Mouse (Mus musculus): ENCODE measurements around the gene Mark1. TPM values are rescaled to one million over a fixed set of nuclear protein-coding genes. Genes with fewer than 3 reads are reported as not detected.
A peak's percentile ranks its signal among the peaks of the same experiment; 100 is the strongest.

Gene Mark1
- total RNA-seq, 2 experiments from 2014 or later: 94.4 to 104 TPM

DNA sequence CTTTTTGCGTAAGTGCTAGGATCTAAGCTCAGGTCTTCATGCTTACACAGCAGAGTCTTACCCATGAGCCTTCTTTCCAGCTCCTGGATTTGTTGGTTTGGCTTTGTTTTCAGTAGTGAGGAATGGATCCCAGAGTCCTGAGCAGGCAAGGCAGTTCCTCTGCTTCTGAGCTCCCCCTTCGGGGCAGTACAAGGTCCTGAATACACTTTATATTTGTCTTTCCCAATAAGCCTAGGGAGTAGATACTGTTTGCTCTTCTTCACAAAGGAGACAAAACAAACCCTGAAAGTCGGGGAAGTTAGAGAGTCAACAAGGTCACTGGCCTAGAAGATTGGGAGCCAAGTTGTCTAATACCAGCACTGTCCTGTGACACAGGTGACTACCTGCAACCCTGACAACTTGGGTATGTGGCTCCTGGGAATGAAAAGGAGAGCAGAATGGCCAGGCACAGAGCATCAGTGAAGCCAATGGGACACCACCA lies 131.7 kb downstream of the Mark1 start:
- intact Hi-C loops (cut with DNase I): no loop called here
- DNase-seq (ENCODE audit: low spot score in 2 of 2): no peak

DNA sequence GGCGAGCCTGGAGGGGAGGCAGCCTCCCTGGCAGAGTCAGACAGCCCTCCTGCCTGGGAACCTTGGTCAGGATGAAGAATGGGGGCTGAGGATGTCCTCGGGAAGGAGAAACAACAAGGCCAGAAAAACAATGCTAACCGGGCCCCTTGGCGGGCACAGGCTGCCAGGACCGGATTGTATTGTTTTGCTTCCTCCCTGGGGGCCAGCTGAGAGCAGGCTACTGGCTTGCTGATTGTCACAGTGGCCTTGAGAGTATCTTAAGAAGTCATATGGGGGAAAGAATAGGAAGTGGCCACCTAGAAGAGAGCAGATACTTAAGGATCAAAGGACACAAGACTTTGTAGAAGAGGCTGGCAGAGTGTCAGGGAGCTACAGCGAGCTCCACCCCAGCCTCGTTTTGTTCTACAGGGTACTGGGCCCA lies 135.0 kb downstream of the Mark1 start:
- intact Hi-C loops (cut with DNase I): no loop called here
- no peak for DNase-seq (ENCODE audit: low spot score in 2 of 2)

DNA sequence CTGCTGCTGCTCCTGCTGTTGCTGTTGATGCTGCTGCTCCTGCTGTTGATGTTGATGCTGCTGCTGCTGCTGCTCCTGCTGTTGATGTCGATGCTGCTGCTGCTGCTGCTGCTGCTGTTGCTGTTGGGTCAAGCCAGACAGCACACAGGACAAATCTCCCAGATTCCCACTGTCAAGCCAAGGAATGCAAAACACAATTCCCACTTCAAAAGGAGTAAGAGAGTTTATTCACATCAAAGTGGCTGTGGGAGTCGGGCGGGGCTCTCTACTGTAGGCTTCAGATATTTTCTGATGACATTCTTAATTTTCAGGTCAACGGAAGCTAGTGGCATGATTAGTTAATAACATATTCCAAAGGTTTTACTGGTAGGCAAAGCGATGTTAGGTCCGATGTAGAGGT lies 136.7 kb downstream of the Mark1 start:
- intact Hi-C loops (cut with DNase I): no loop called here
- no peak for DNase-seq (ENCODE audit: low spot score in 2 of 2)

DNA sequence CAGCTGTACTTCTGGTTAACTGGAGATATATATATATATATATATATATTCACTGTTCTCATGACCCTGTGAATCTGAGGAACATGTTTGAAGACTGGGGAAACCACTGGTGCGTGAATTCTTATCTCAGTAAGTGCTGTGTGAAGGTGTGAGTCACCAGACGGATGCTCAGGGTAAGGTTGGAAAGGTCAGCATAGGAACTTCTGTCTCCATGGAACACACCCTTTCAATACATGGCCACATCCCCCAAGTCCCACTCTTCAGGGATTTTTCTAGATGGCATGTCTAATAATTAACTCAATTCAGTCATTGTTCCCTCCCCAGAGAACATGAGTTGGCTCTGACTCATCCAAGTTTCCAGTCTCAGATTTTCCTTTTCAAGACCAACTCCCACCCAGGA lies 137.8 kb downstream of the Mark1 start:
- DNase-seq (ENCODE audit: low spot score in 2 of 2): no peak
- intact Hi-C loops (cut with DNase I): no loop called here

DNA sequence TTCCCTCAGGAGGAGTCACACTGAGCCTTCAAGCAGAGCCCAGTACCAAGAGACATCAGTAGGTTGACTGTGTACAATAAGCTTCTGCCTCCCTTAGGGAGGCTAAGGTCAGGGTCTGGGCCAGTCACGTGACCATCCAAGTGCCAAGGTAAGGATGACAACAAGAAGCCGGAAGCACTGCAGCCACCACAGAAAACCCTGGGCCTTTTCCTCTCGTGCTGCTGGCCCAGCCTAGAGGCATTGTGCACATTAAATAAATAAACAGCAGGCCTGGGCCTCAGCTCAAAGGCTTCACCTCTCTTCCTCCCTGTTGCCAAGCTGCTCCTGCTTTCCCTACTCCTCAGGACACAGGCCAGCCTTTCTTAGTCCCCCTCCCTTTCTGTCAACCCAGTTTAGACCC lies 139.1 kb downstream of the Mark1 start:
- intact Hi-C loops (cut with DNase I): no loop called here

DNA sequence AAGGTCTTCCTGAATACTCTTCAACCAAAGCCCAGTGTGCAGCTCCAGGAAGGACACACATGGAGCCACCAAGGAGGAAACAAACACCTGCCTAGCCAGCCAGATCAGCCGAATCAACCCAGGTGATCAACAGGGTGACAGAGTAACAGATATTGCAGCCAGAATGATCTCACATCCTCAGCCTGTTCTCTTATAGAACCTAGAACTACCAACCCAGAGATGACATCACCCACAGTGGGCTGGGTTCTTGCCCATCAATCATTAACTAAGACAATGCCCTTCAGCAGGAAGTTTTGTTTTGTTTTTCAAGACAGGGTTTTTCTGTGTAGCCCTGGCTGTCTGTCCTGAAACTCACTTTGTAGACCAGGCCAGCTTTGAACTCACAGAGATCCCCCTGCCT lies 141.1 kb downstream of the Mark1 start:
- intact Hi-C loops (cut with DNase I): no loop called here
- DNase-seq (ENCODE audit: low spot score in 2 of 2): no peak

More for the DNA sequence above, 139.1 kb downstream of the Mark1 start:
- DNase-seq (ENCODE audit: low spot score in 2 of 2): no peak

DNA sequence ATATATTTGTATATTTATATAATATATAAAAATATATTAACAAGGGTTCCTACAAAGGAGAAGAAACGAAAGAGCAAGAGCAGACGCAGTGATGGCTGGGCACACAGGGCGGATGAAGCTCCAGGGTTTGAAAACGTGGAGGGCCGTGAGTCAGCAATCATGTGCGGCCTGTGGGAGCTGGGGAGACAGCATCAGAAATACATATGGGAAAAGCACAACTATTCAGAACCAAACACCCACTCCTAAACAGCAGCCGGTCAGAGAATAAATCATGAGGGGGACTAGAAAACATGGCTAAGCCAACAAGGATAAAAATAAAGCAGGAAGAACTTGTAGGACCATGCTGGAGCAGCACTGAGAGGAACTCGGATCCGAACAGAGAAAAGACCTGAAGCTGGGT lies 142.2 kb downstream of the Mark1 start:
- DNase-seq (ENCODE audit: low spot score in 2 of 2): peak; percentile 33 to 39
- intact Hi-C loops (cut with DNase I): no loop called here

DNA sequence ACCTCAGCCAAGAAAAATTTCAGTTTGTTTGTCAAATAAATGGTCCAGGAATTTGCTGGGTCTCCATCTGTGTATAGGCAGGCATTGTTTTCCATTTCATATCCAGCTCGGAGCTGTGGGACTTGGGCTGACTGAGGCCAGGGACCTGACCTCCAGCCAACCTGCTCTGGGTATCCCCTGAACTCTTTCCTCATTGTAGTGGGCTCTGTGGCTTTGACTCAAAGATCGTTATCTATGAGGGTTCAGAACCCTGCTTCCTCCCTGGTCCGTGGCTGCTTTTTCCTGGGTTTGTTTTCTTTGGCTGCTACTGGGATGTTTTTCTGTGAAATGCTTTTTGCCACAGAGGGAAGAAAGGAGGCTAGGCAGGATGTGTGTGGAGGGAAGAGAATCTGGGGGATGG lies 145.4 kb downstream of the Mark1 start:
- no peak for DNase-seq (ENCODE audit: low spot score in 2 of 2)
- intact Hi-C loops (cut with DNase I): loop anchor here (2.0 kb wide), 2 partner anchors 39 to 331 kb away; no protein-coding TSS in a partner anchor

DNA sequence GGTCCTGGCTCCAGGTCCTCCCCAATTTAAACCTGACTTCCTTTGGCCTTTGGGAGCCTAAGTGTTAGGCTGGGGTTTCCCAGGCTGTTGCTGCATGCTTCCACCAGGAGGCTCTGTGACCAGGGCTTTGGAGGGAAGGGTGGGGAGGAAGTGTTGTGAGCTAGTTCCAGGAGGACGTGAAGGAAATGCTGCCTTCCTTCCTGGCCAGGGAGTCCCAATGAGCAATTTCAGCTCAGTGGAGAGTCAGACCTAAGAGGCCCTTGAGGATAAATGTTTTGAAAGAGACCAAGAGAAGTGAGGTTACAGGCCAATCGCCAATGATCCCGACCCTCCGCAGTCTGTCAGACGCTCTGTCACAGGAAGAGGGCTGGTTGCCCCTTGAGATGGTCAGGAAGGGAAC lies 146.0 kb downstream of the Mark1 start:
- intact Hi-C loops (cut with DNase I): loop anchor here (2.0 kb wide), 1 partner anchor 39 kb away; no protein-coding TSS in a partner anchor
- peak; percentile 43 to 63 for DNase-seq (ENCODE audit: low spot score in 2 of 2)

DNA sequence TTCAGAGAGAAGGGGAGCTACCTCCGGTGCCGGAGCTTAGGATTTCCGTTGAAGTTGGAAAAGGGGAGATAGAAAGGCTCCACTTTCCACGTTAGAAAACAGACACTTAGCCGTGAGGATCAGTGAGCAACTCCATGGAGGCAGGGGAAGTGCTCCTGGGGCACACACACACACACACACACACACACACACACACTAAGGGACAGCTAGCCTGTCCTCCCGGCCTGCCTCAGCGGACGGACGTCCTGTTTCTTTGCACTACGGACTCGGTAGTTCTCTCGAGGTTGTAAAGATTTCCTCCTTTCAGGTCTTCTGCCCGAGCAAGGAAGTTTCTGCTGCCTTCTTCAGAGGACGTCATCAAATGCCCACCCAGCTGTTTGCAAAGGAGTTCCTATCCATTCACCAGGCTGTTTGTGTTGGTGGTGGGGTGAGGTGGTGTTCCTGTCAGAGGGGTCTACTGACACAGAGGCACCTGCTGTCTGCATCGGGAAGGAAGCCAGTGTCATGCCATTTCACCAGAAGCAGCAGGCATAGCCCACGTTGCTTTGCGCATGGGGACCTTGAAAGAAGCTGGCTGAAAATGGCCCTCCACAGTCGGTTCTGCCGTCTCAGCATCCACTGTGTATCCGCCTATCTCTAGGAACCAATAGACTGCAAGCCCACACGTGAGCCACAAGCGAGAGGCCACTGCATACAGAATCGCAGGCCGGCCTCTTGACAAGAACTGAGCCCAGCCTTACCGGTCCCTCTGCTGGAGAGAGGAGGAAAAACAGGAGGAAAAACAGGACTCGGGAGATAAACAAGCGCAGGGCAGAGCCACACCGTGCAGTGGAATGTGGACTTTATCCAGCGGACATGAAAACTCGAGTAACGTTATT lies 147.4 kb downstream of the Mark1 start:
- intact Hi-C loops (cut with DNase I): loop anchor here (2.0 kb wide), 1 partner anchor 41 kb away; no protein-coding TSS in a partner anchor
- peak; percentile 82 to 93 for DNase-seq (ENCODE audit: low spot score in 2 of 2)

DNA sequence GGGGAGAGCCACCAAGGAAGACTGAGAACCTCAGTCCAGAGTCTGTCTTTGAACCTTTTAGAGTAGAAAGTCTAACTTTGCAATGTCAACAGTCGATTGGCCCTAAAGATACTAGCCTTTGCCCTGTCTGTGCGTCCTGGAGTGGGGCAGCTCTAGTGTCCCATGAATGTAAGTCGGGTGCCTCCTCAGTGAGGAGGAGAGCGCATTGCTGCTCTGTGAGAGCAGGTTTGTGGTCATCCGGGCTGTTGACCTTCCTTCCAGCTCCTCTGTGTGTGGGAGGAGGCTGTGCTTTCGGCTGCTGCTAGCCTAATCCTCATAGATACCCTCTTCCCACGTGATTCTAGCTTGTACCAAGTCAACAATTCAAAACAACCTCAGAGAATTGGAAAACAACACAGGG lies 148.2 kb downstream of the Mark1 start:
- intact Hi-C loops (cut with DNase I): no loop called here
- no peak for DNase-seq (ENCODE audit: low spot score in 2 of 2)

DNA sequence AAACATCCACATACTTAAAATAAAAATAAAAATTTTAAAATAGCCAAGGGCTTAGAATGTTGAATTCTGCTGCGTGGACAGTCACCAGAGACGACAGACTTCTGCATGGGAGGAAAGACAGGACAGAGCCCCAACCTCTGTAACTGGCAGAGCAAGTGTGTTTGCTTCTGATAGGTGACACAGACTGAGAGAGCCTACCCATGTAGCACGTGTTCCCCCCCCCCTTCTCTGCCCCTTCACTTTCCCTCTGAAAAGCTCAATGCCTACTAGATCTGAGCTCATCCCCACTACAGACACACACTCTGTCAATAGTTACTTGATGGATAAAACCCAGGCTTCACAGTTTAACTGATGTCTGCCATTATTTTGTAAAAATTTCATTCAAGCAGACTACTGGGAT lies 152.4 kb downstream of the Mark1 start:
- DNase-seq (ENCODE audit: low spot score in 2 of 2): no peak
- intact Hi-C loops (cut with DNase I): no loop called here

Other genes starting within 250 kb of the Mark1 start
- gene Marc1, start 188.3 kb downstream of the Mark1 start, total RNA-seq (2021): under 1 TPM in 1 of 2 experiments, not detected in 1; 0.36 TPM
- gene Marc2, start 153.1 kb downstream of the Mark1 start, total RNA-seq (2021): 100 to 1,000 TPM in 1 of 2 experiments, 10 to 100 TPM in 1; 100.0 to 122 TPM
- 10 to 100 TPM; 17.6 to 20.4 TPM for gene C130074G19Rik, start 116.4 kb downstream of the Mark1 start, total RNA-seq (2021)
- gene Rab3gap2, start 204.5 kb upstream of the Mark1 start, total RNA-seq (2021): 10 to 100 TPM; 65.2 to 71.2 TPM

Data from left cerebral cortex, postnatal 14 days (tissue).